Mouse (Mus musculus): ENCODE results near the gene Mfsd14a.

GRCm38 (mm10) chr3:116620636-116621370 lies 41.7 kb downstream of the Mfsd14a start:
- TF ChIP-seq CTCF (IDR thresholded peaks at IDR 0.05; ENCODE audit: borderline replicate concordance, control insufficient read depth, extremely low read depth, insufficient read depth, low read length, poor library complexity), result no peak
- no peak for TF ChIP-seq POLR2A (IDR thresholded peaks at IDR 0.05; ENCODE audit: control insufficient read depth, extremely low read depth, insufficient read depth, low read length, poor library complexity)

Data from thymus, adult 2 months (tissue).